Mouse (Mus musculus): ENCODE data around the gene Parp8. TPM values are rescaled to one million over a fixed set of nuclear protein-coding genes. Genes with fewer than 3 reads are reported as not detected.

Parp8 gene
- total RNA-seq (2015; ENCODE audit: low replicate concordance) (15.7 and 16.9 TPM in 2 replicates), total RNA-seq (2017; ENCODE audit: low replicate concordance) (14.5 and 14.7 TPM in 2 replicates)

DNA sequence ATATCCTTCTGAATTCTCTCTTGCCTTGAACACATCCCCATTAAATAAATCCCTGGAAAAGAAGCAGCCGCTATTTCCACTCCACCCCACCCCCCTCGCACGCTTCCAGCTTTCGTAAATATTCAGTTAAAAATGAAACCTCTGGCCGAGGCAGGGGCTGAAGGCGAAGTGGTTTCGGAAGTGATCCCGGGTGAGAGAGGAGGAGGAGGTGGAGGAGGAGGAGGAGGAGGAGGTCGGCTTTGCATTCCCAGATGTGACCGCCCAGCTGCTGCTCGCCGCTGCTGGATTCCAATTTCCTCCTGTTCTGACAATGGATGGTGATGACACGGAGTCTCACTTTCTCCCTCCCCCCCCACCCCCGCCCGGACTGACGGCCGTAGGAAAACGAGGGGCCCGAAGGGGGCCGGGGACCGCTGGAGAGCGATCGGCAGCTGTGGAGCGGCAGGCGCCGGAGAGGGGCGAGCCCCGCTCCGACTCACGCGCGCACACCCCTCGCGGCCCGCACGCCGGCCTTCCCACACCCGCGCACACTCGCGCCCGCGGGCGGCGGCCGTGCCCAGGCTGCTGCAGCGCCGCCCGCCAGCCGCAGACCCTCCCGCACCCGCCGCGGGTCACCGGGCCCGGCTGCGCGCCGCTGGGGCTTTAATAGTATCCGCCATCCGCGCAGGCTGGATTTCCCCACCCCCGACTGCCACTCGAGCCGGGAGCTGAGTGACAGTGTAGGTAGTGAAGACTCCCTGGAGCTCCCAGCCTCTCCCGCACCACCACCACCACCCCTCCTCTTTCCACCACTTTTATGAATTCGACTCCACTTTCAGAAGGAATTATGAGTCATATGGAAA, at the start of gene Parp8:
Gene Parp8, minus strand, starts transcription at position 312 of the 842 bp plus-strand sequence.
- ATAC-seq (replicated peaks; ENCODE audit: low FRiP score, poor library complexity, severe bottlenecking) = no peak

DNA sequence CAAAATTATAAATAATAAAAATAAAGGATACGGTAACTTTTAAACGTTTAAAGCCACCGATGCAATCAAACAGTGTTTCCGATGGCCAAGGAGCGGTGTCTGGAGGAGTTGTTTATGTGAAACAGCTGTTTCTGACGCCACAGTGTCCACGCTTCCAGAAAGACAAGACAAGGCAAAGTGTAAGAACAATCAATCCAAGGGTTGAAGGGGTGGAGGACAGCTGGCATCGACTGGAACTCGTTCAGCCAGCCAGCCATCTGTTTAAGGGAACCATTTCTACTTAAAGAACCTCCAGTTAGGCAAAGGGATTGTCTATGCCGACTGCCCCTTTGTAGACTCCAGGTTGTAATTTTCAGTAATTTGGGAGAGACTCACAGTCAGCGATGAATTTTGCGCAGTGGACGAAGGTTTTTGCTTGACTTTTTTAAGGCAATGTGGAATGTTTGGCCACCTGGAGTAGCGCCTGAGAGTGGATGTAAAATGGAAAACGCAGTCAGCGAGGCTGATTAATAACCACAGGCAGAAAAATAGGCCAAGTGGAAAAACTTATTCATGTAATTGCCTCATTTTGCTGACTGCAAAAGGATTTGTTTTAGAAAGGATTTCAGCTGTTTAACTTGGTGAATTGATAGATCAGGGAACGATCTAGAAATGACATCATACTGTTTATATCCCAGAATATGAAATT, 37.4 kb upstream of the Parp8 start:
- no peak for ATAC-seq (replicated peaks; ENCODE audit: low FRiP score, poor library complexity, severe bottlenecking)

DNA sequence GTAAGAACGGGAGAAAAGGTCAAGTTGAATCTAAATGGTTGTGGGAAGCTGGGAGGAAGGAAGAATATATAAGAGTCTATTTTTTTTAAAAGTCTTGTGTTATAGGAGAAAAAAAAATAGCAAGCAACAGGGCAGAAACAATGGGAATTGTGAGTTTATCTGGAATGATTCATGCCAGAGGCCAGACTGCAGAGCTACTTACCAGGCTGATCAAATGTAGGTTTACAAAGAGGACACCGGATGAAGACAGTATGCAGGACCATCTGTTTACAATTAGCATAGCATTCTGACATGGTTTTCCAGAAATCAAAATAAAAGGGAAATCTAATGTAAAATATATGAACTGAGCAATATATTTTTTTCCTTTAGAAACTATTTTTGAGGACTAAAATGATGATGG, 31.1 kb upstream of the Parp8 start:
- no peak for ATAC-seq (replicated peaks; ENCODE audit: low FRiP score, poor library complexity, severe bottlenecking)

GRCm38 (mm10) chr13:117054811-117055496, 29.6 kb upstream of the Parp8 start:
- ATAC-seq (replicated peaks; ENCODE audit: low FRiP score, poor library complexity, severe bottlenecking) = no peak

DNA sequence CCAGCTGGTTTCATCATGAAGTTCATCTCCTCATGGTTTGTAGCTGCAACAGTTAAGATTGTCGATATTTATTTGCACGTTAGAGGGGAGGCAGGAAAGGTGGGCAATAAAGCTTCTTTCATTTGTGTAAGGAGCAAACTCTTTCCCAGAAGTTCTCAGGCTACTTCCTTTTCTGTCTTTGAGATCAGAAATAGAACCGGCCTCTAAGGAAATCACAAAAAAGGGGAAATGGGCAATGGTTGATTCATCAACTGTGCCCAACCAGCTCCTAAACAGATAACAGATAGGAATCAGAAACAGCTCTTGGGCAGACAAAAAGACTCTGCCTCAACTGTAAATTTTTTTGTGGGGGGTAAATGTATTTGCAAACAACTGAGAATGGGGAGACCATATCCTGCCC, 27.4 kb upstream of the Parp8 start:
- ATAC-seq (replicated peaks; ENCODE audit: low FRiP score, poor library complexity, severe bottlenecking) = no peak

- ATAC-seq (replicated peaks; ENCODE audit: low FRiP score, poor library complexity, severe bottlenecking) = no peak
These were observed 23.2 kb upstream of the Parp8 start for GRCm38 (mm10) chr13:117048541-117048971.

DNA sequence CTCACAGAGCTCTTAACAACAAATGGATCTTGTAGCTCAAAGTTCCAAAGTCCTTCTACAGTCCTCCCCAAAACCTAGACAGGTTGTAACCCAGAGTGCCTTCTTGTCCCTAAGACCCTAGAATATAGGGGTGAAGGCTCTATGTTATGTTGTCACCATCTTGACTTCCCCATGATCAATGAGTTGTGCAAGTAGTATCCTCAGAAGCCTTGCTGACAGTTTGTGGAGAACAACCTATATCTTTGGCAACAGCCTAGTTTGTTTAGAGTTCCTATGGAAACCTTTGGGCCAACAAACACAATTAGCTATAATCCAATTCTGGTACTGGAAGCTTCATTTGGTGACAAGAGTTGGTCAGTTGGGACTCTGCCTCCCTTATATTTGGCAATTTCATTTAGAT, 18.2 kb upstream of the Parp8 start:
- ATAC-seq (replicated peaks; ENCODE audit: low FRiP score, poor library complexity, severe bottlenecking) = no peak

GRCm38 (mm10) chr13:117041021-117041420, 15.7 kb upstream of the Parp8 start:
- no peak for ATAC-seq (replicated peaks; ENCODE audit: low FRiP score, poor library complexity, severe bottlenecking)

GRCm38 (mm10) chr13:117036277-117036676, 10.9 kb upstream of the Parp8 start:
- ATAC-seq (replicated peaks; ENCODE audit: low FRiP score, poor library complexity, severe bottlenecking) = no peak

DNA sequence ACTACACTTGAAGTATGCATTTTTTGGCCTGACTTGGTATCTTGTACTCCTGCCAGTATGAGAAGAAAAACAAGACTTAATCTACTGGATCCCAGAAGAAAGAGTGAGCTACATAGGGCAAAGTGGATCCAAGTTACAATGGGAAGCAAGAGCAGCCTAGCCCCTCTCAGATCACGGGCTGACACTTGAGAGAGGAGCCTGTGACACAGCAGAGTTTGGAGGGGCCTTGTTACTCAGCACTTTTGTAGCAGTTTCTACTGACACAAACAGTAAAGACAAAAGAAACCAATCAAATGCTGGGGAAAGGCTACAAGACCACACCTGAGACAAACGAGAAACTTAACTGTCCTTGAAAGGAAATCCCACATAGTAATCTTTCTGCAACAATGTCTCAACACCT, 9.8 kb upstream of the Parp8 start:
- no peak for ATAC-seq (replicated peaks; ENCODE audit: low FRiP score, poor library complexity, severe bottlenecking)

DNA sequence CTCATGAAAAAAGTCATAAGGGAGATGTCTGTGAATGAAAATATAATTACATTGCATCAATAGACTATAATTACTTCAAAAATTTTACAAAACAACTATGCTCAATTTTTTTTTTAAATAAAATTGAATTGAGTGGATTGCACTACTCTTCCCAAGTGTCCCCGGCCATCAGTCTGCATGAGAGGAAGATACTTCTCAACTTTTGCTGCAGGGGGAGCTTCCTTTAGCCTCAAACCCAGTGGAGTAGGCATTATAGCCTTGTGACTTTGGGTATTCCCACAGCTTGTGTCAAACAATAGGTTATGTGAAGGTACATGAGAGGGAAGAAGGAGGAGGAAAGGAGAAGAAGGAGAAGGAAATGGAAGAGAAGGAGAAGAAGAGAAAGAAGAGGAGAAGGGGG, 9.3 kb upstream of the Parp8 start:
- ATAC-seq (replicated peaks; ENCODE audit: low FRiP score, poor library complexity, severe bottlenecking) = no peak

DNA sequence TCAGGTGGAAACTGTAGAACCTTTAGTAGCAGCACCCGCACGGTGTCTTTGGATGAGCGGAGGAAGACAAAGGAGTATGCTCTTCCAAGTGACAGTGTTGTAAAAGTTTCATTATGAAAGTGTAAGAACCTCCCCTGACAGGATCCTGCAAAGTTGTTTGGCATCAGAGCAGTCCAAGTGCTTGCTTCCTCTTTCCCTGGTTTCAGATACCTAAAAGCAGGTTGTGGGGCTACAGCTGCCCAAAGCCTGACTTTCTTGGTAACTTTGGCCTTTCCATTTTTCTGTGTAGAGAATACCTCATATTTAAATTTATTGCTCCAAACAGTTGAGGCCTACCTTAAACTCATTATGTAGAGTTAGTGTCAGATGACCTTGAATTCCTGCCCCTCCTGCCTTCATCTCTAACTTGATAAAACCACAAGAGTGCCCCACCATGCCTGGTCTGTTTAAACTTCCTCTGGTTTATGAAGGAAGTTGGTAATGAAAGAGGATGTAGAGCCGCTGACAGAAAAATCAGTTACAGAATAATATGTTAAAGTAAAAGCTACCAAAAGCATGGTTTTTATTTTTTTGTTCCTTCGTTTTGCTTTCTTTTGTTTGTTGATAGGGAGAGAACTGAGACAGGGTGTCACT, 8.5 kb upstream of the Parp8 start:
- no peak for ATAC-seq (replicated peaks; ENCODE audit: low FRiP score, poor library complexity, severe bottlenecking)

GRCm38 (mm10) chr13:117032402-117032801, 7.1 kb upstream of the Parp8 start:
- no peak for ATAC-seq (replicated peaks; ENCODE audit: low FRiP score, poor library complexity, severe bottlenecking)

GRCm38 (mm10) chr13:117031546-117031945, 6.2 kb upstream of the Parp8 start:
- ATAC-seq (replicated peaks; ENCODE audit: low FRiP score, poor library complexity, severe bottlenecking) = no peak

GRCm38 (mm10) chr13:117028221-117028620, 2.9 kb upstream of the Parp8 start:
- ATAC-seq (replicated peaks; ENCODE audit: low FRiP score, poor library complexity, severe bottlenecking) = no peak

DNA sequence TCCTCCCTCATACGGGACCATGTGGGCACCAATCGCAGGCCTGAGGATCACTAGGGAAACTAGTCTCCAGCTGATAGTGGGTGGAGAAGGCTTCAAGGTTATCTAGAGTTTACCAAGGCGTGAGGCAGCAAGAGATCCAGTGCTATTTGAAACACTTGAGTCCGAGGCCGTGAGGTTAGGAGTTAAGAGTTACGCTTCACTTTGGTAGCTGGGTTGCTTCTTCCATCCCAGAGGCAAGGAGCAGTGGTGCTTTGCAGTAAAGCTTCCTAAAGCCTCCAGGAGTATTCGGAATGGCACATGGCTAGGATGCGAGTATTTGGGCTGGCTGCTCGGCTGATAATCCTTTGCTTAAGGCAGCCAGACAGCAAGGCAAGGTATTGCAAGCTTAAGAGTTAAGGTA, 2.0 kb upstream of the Parp8 start:
- ATAC-seq (replicated peaks; ENCODE audit: low FRiP score, poor library complexity, severe bottlenecking) = no peak

GRCm38 (mm10) chr13:117026276-117026780, 991 bp upstream of the Parp8 start:
- no peak for ATAC-seq (replicated peaks; ENCODE audit: low FRiP score, poor library complexity, severe bottlenecking)

DNA sequence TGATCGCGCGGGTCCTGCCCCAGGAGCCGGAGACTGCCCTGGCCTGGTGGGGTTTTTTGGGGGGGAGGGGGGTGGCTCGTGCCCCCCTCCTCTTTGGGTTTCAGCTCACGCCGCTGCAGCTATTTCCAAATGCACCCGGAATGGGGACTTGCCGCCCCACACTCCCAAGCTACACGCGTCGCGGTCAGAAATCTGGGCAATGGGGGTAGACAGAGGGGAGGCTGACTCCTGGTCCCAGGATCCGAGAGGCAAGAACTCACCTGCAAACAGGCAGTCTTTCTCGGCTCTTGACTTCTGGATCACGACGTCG, 466 bp downstream of the Parp8 start:
- no peak for ATAC-seq (replicated peaks; ENCODE audit: low FRiP score, poor library complexity, severe bottlenecking)

DNA sequence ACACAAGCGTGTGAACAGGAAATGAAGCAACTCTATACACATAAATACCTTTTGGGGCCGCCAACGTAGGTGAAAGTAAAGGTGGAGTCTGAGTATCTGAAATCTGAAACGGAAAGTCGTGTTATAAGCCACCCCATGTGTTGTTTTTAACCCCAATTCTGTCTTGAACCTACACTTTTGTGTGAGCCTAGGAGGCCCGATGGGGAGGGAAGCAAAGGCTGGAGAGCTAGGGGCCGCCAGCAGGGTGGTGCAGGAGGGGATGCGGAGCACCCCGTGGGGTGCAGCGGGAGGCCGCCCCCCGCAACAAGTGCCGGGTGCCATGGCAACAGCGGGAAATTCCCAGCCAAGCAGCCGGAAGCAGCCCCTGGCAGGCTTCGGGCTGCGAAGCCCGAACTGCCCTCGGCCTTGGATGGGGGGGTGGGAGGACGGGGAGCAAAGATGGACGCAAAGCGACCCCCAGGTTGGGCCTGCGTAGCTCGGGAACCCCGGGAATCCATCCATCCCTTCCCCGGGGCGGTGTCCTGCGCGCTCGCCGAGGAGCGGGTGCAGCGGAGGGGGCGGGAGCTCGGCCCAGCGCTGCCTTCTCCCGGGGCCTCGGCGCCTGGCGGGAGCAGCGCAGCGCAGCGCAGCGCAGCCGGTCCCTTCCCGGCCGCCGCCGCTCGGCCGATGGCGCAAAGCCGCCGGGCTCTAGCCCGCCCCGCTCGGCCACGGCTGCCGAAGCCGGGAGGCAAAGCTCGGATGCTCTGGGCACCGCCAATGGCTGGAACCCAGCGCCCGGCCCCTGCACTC, 1.0 kb downstream of the Parp8 start:
- no peak for ATAC-seq (replicated peaks; ENCODE audit: low FRiP score, poor library complexity, severe bottlenecking)
